Mouse (Mus musculus) ovary, postnatal 36 days (tissue): ENCODE data around the gene Zdhhc14.
A peak's percentile ranks its signal among the peaks of the same experiment; 100 is the strongest.

ENCODE experiments used
- DNase-seq: peaks from one replicate; pipeline ENCODE4 v3.0.0; 2022; ENCODE audit warnings: low spot score, mixed read lengths

Zdhhc14 gene

DNA sequence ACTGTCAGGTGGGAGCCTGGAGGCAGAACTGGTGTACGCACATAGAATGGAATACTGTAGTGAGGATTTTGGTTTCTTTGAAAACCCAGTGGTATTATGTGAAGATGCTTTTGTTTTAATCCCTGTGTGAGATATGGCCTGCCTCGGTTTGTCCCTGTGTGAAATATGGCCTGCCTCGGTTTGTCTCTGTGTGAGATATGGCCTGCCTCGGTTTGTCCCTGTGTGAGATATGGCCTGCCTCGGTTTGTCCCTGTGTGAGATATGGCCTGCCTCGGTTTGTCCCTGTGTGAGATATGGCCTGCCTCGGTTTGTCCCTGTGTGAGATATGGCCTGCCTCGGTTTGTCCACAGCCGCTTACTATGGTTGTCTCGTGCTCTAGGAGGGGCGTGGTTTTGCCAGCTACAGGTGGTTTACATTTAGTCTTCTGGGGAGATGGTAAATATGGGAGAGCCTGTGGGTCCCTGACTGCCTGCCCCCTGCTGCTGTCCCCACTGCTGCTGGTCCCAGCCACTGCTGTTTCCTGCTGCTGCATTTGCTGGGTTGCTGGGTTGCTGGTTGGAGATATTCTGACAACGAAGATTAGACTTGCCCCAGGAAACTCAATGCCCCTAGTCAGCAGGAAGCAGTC is 299.9 kb downstream of the Zdhhc14 start:
- DNase-seq, result no peak

DNA sequence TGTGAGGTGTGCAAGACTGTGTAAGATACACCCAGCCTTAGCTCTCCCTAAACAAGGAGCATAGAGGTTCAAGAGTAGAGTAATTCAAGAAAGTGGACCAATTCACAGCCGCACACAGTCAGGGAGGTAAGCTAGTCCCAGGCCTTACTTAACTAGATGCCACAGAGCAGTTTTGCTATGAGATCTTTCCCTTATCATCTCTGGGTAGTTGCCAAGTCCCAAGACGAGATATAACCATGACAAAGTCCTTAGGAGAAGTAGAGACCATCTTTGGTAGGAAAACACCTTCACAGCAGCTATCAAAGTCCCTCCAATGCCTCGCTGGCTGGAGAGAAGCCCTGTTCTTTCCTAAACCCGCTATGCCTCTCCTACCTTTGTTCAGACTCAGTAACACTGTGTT is 301.2 kb downstream of the Zdhhc14 start:
- DNase-seq, result no peak

DNA sequence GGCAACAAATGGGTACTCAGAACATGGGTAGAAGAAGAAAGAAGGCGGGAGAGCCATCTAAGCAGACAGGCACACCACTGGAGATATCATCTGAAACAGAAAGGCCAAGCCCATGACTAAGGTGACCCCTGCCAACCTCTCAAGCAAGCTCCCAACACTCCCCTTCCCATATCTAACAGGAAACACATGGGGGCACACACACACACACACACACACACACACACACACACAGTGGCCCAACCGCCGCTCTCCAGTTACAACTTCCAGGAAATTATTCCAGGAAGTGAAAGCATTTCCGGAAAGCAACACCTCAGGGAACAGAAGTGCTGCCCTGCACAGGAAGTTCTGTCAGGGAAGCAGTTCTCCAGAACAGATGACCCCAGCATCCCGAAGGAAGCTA is 301.9 kb downstream of the Zdhhc14 start:
- DNase-seq, result no peak

DNA sequence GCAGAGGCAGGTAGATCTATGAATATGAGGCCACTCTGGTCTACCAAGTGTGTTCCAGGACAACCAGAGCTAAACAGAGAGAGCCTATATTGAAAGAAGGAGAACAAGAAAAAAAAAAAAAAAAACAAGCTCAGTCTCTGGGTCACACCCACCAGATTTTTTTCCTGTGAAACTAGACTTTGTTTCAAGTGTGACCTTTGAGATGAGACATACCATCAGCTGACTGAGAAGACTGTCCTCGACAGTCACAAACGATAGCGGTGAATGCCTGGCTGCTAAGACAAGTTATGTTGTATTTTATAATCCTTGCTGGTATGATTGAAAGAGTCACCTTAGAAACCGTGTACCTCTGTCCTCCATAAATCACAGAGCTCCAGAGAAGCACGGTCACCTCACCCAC is 303.0 kb downstream of the Zdhhc14 start:
- no peak for DNase-seq

DNA sequence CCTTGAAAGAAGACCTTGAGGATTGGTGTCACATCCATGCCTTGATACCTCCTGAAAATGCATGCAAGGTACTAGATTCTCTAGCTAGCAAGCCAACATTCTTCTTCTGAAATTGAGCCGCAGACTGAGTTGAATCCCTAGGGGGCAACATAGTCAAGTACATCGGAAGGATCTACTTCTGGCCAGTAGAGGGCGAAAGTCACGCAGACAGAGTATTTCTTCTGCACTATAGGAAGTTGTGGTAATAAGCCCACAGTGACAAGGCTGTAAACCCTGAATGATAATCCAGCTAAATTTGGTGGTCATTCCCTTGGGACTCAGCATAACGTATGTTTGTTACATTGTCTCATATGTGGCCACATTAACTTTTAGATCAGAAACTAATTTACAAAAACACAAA is 303.5 kb downstream of the Zdhhc14 start:
- peak; percentile 46 for DNase-seq

DNA sequence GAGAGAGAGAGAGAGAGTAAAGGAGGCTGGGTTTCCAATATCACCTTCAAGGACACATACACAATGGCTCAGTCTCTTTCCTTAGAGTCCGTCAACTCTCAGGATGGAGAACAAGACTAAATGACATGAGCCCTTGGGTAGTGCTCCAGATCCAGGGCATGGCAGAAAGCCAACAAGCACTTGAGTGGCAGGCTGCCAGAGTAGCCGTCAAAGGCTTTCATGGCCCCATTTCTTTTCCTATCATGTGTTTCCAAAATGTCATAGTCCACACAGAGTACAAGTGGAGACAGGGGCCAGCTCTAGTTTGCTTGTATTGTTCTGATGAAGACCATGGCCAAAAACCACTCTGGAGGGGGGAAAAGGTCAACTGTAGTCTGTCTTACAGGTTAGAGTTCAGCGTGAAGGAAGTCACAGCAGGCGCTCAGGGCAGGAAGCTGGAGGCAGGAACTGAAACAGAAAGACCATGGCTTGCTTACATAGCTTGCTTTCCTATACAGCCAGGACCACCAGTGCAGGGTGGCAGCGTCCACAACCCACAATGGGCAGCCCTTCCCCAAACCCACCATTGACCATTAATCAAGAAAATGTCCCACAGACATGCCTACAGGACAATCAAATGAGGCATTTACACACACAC is 304.9 kb downstream of the Zdhhc14 start:
- DNase-seq, result no peak

DNA sequence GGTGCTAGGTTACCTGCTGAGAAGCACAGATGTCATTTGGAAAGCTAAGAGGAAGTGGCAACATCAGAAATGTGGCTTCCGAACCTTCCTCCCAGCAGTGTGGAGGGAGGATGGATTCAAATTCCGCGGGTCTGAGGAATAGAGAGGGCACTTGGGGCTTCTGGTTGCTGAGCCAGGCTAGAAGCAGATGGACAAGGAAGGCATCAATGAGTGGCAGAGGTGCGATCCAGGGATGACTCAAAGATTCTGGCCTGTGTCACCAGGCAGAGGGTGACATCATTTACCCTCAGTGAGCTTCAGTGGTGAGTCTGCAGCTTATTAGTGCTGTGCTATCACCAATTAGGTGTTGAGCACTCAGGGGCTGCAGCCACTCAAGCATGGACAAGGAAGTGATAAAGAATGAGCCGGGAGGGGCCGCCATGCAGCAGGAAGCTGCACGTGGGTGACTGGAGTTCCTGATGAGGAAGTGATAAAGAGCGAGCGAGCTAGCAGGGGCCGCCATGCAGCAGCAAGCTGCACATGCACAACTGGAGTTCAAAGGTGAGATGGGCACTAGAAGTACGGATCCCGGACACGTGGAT is 306.0 kb downstream of the Zdhhc14 start:
- no peak for DNase-seq

DNA sequence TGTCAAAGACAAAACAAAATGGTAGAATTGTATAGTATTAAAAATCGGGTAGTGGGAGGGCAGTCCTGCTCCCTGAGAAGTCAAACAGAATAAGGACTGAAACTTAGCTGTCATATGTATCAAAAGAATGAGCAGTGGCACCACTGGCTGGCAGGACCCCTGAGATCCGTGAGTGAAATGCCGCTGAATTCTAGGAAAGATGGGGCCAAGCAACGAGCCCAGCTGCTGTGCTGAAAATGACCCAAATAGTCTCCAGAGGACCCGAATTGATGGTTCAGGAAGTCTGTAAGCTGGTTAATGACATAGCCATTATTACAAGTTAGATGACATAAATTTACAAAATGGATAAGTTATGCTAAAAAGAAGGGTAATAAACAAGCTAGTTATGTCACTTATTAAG is 306.5 kb downstream of the Zdhhc14 start:
- no peak for DNase-seq

DNA sequence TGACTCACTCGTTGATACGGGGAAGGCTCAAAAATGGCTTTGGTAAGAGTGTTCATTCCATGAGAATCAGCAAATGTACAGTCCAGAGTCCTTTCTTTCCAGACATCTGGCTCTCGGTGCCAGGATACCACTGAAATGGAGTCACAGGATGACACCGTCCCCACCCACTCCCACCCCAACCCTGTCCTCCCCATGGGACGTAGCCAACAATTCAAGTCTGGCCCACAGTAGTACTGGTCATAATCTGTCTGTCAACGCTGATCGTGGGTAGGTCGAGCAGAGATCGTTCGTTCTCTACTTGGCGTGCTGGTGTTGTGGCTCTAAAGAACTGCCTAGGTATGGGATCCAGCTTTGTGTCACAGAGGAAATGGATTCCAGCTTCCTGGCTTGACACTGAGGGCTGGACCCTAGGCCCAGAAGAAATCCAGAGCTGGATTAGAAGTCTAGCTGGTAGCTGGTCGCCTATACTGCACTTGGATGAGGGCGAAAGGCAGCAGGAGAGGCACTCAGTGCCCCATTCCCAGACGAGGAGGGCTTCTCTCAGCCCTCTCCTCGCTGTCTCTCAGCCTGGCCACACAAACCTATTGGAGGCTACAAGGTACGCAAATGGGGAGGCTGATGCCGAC is 307.2 kb downstream of the Zdhhc14 start:
- no peak for DNase-seq

DNA sequence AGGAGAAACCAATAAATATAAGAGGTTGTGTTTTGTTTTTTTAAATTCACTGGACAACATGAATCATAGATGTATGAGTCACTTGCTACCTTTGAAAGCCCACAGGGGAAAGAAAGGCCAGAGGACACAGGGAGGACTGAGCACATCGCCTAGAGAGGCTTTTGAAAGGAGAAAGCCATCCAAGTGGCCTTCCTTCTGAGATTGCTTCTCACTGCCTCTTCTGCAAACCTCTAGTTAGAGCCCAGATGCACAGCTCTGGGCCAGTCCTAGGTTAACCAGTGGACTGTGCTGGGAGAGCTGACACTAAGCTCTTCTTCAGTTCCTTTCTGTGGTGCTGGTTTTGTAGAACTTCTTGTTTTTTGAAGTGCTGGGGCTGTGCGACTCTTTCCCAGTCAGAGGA is 307.9 kb downstream of the Zdhhc14 start:
- DNase-seq, result no peak

DNA sequence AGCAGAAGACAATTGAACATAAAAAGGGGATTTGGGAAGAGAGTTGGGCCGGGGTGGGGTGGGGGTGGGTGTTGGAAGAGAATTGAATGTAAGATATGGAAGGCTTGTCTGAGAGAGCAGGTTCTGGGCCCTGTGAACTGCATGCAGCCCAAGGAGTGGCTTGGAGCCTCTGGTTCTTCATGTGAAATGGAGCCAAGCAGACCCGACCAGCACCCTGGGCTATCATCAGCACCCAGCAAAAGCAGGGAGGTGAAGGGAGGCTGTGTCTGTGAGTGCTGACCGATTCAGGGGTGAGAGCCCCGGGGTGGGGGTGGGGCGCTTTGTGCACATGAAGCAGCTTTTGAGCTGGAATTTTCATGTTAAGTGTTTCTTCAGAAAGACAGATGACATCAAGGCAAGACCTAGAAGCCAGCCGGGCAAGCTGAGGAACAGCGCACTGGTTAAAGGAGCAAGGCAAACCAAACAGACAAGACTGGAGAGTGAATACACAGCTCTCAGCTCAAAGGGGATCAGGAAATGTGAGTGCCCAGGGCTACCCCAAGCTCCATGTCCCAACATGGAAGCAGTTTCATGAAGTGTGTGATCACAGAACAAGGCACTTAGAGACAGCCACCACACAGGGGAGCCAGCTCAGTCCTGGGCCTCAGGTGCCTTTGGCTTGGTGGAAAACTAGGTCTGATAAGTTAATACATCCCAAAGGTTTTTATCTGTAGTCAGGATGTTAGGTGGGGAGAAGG is 308.6 kb downstream of the Zdhhc14 start:
- no peak for DNase-seq

DNA sequence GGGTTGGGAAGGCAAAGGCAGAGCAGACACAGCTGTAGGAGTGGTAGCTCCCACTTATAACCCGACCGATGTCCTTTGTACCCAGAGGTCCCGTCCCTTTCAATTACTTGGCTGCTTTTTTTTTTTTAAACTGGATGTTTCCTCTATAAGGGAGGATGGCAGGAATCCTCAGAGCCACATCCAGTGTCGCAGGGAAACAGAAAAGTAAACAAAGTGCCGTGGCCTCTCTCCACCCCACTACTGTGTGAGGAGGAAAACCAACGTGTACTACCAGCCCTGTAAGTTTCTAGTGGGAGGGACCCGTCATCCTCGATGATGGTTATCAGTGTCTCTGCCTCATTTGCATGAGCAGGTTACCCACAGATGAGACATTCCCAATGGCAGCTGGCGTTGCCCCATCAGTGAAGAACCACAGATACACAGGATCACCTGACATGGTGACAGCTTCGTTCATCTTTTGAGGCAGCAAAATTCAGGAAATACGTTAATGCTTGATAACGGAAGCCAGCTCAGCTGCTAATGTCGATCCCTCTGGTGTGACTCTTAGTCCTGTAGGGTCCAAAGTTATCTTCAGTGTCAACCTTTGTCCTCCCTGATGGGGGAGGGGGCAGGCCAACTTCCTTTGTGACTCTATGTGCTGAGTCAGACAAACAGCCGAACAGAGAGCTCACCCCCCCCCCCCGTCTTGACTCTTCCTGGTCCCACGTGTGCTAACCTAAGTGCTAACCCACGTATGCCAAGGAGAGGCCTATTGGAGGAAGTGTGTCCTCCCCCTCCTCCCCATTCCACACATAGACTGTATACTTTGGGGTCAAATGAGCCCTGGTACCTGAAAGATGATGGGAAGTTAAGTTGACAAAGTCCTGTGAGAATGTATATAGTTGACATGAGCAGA is 309.7 kb downstream of the Zdhhc14 start:
- DNase-seq, result no peak

DNA sequence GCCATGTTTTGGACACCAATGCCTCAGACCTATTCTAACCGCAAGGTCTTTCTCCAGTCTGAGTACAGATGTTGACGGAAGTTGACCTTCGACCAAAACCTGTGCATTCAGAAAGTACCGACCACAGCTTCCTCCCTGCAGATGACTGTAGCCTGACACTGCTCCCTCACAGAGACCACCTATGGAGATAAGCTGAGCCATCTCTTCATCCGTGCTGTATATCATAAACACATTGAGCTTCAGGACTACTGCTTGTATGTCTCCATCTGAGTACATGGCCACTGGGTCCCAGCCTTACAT is 310.2 kb downstream of the Zdhhc14 start:
- DNase-seq, result no peak
